Mouse (Mus musculus) right cerebral cortex, adult 18-20 months (tissue): Measurements from ENCODE around the gene Axl.
"Not testable (repeated sequence)": the region's sequence is repeated elsewhere in the genome, so short reads cannot be mapped to it uniquely, and the experiment has no call there.

Experiments
- DNase-seq: peaks from one replicate; pipeline ENCODE4 v3.0.0; 2022; ENCODE audit warnings: mixed read lengths

Gene Axl

DNA sequence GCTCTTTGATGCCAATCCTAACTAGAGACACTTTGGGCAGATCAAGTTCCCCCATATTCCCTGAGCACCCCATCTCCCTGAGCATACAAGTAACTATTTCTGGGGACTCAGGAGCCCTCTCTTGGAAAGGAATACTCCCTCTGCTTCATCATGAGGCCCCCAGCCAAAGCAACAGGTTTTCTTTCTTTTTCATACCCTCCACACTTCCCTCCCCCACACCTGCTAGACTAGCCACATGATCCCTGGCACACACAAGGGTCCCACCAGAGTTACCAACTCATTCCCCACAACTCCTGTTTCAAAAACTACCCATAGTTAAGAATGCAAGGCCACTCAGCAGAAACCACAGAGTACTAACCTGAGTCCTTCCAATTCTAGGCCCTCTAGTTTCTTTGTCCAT lies 35.4 kb downstream of the Axl start:
- no peak for DNase-seq

DNA sequence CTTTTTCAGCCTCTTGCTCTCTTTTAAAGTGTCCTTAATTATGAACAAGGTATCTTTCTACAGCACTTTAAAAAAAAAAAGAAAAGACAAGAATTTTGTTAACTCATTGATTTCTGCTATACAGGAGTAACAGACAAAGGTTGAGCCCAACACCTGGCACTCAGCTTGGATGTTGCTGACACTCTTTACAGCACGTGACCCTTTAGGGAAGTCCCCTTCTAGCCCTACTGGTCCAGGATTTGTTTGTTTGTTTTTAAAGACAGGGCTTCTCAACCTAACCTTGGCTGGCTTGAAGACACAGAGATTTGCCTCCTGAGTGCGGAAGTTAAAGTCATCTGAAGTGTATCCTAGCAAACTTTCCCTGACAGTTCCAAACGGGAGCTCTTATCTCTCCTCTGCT lies 41.7 kb downstream of the Axl start:
- DNase-seq, result no peak

DNA sequence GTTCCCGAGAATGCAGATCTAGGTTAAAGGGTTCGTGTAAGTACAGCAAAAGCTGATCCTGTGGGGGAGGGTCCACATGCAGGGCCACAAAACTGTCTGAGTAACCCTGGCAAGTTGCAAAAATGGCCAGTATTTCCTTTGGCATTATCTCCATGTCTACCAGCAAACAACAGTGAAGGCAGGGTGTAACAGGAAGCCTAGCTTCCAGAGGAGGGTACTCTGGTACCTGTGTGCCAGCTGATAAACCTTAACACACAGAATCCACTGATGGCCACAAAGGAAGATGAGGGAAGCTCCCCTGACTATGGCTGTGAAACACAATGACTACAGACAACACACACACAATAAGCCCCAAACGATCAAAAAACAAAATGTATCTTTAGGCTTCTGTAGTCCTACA lies 50.2 kb downstream of the Axl start:
- DNase-seq, result no peak

DNA sequence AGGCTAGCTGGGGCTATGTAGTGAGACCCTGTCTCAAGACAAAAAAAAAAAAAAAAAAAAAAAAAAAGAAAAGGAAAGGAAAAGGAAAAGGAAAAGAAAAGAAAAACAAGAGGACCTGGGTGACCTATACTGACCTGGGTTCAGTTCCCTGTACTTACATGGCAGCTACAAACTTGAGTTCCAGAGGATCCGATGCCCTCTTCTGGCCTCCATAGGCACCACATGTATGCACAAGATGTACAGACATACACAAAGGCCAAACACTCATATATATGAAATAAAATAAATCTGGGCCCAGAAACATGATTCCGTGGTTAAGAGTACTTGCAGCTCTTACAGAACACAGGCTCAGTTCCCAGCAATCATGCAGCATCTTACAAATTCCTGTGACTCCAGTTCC lies 51.6 kb downstream of the Axl start:
- no peak for DNase-seq

DNA sequence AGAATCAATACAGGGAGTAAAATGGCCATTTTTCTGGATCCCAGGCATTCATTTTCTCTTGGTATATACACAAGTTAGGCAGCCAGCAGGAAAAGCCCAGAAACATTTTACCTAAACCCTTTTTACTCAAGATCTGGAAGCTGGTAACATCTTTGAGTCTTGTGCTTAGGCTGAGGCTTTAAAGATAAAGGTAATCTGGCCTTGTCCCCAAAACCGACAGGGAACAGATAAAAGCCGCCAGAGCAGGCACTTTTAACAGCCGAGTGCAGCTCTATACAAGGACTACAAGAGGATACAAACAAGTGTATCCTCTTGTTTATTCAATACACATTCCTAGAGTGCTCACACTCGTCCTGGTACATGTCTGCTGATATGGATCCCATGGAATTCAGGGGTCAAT lies 53.5 kb downstream of the Axl start:
- no peak for DNase-seq

DNA sequence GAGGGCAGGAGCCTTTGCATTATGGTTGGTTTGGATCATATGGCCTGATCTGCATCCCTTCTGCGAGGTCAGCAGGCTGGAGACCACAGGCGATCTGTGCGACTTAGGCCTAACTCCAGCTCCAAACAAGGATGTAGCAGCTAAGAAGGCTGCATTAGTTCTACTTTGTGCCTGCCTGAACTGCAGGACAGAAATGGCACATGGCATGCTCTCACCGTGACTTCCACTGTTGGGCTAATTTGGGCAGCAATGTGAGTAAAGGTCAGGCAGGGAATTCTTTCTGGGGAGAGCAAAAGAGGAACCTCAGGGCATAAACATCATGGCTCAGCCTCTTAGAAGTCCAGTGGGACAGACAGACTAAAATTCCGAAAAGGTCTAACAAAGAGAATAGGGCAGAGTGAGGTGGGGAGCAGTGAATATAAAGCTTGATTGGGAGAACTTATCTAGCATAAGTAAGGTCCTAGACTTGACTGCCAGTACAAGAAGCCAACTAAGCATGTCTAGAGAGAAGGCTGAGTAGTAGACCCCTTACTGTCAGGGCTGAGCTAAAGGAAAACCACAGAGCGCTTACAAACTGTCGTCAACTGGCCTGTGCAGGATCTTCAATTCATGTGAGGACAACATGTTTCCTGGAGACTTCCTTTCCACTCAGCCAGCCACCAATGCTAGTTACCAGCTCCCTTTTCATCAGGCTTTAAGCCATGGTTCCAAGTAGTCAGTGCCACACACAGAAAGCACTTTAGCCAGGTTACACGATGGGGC lies 57.0 kb downstream of the Axl start:
- DNase-seq, result no peak

DNA sequence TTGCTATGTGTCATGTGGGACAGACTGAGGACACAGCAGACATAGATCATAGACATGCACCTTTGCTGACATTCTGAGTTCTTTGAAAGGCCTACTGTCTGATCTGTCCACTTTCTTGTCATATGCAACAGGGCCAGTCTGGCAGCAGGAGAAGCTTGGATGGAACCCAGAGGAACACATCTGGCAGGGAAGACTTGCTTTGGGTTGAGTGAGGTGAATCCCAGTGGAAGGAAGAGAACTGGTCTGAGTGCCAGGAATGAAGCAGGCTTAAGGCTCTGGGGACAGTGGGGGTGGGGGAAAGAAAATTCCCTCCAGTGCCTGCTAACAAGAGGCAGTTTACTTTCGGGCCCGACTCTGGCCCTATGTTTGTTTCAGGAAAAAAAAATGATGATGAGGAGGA lies 58.6 kb downstream of the Axl start:
- DNase-seq, result no peak

DNA sequence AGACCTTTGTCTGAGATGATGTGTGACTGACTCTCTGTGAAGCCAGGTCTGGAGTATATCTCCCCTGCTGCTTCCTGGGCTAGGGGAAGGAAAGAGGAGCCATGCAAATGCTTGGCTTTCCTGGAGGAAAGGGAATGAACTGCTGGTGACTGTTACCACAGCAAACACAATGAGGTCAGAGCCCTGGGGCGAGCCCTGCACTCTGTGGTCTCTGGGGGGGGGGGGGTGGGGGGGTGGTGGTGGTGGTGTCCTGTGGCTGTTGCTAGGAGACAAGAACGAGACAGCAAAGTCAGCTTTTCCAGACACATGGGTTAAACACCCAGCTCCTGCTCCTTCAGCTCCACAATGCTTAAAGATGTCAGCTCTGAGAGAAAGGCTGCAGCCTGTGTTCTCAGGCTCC lies 59.1 kb downstream of the Axl start:
- DNase-seq, result no peak

DNA sequence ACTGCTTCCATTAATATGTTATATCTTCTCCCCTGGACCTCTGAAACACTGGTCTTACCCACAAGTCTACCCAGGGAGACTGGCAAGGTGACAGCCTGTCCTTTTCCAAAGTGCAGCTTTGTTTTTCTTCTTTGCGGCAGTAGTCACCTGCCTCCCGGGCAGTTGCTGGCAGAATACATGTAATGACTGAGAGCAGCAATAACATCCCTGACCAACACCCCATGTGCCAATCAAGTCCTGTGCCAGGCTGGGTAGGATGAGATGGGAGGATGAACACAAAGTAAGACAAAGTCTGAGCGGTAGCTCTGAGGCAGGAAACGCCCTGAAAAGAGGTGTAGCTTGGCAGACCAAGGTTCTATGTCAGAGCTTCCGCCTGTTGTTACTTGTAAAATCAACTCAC lies 60.7 kb downstream of the Axl start:
- no peak for DNase-seq

DNA sequence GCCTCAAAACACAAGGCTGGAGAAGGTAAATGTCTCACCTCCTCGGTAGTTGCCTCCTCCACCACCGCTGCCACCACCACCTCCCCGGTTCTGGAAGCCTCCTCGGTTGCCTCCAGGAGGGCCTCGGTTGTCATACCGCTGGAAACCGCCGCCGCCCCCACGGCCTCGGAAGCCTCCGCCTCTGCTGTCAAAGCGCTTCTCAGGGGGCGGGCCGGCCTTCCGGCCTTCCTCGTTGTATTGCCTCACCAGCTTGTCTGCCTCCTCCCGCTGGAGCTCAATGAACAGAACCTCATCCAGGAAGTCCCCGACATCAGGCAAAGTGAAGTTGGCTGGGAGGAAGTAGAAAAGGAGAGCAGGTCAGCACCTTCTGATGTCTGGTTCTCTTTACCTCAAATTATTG lies 62.6 kb downstream of the Axl start:
- peak; percentile 57 for DNase-seq

DNA sequence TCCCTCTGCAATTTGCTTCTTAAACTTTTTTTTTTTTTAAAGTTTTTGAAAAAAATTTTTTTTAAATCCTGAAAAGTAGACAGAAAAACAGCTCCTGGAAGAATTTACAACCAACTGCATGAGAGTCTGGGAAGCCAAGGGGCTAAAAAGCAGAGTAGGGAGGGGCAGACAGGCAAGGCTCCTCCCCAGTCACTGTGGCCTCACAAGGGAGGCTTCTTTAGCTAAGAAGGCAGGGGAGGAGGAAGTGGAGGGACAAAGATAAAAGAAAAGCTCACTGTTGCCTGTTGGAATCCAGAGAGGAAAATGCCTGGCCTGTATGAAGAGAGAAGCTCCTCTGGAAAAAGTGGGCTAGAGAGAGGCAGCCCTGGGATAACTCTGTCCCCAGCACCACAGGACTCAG lies 66.7 kb downstream of the Axl start:
- not testable (repeated sequence) for DNase-seq

DNA sequence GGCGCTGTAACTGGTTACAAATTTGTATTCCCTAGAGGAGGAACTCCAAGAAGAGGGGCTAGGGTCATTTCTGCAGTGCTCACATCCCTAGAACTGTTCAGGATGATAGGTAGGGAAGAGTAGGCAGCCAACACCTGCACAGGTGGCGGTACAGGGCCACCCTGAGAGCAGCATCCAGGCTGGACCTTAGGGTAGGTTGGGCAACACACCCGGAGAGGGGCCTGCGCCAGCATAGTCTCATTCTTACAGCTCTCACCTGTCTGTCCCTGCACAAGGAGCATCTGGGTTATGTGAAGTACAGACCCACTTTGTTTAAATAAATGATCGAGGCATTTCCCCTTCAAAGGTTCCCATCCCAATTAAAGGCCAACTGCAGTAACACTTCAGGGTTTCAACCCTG lies 67.7 kb downstream of the Axl start:
- no peak for DNase-seq

DNA sequence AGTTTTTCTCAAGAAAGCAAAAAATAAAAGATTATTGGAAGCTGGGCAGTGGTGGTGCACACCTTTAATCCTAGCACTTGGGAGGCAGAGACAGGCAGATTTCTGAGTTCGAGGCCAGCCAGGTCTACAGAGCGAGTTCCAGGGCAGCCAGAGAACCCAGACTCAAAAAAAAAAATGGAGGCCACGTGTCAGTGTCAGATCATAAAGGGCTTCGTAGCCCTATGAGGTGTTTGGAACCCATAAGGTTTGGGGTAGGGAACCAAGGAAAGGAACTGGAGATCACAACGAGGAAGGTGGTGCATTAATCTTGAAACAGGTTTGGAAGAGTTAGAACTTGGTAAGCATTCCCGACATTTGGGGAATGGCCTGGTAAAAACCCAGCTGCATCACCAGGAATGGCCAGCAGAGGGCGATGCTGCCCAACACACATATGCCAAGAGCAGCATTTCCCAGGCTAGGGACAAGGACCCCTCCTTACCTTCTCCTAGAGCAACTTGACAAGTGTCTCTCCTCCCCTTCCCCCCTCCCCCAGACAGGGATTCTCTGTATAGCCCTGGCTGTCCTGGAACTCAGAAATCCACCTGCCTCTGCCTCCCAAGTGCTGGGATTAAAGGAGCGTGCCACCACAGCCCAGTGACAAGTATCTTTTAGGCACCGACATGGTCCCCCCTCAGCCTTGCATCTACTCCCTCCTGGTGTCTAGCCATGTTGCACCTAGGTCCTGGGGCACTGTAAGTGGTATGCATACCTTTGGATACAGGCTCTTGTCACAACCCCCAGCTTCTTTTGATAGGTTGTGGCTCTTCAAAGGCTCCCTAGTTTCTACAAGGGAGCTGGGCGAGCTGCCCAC lies 68.5 kb downstream of the Axl start:
- DNase-seq, result peak; percentile 70

DNA sequence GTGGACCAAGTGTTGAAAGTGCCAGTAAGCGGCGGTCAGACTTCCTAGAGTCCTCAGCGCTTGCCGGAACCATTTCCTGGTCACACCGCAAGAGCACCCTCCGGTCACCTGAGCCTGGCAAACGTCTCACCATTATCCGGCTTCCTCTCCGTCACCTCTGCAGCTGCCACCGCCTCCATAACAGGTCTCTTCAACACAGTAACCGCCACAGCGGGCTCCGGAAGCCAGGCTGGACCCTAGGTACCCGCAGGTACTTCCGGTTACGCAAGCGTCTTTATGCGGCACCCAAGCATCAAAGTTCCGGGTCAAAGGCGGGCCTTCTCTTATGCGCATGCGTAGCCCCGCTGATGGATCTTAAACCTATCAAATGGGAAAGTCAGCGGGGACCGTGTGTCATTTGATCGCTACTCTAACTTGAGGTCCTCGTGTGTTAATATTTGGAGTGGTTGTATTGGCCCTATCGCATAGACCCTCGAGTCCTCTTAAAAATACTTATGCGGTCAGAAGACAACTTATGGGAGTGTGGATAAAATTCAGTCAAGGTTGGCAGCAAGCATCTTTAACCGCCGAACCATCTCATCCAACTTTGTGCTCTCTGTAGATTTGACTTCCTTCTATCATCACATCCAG lies 69.6 kb downstream of the Axl start, which contains the start of gene Ccdc97:
TSS of gene Ccdc97 (minus strand) at position 301 of the 630 bp plus-strand sequence.
- peak; percentile 96 for DNase-seq

DNA sequence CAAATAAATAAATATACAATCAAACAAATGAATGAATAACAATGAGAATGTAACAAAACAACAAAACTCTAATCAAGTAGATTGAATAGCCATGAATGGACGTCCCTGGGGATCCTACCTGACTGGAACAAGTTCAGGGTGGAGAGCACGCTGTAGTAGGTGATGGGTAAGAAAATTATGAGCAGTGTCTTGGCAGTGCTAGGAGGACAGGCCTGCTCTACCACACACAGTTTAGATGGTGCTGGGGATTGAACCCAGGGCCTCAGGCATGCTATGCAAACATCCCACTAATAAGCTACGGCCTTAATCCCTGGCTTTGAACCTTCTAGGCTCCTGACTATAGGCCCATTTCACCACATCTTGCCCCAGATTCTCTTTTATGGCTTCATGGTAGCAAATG lies 71.0 kb downstream of the Axl start:
- DNase-seq, result no peak

DNA sequence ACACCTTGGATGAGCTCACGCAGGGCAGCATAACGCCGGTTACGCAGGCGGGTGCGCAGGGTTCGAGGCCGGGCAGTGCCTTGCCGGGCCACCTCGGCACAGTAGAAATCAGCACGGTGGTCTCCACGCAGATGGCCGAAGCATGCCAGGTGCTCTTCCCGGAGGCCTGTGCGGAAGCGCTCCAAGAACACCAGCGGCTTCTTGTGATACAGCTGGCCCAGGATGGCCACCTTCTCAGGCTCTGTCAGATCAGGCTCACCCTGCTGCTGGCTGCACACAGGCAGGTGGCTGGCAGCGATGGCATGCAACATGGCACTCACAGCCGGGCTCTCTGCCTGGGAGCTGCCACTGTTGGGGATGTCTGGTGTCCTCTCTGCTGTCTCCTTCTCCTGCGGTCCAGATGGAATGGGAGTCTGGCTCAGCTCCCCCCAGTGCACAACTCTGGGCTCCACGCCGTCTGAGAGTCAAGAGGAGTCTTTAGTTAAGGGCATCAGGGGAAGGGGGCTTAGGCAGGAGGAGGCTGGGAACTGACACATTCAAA lies 72.7 kb downstream of the Axl start:
- DNase-seq, result no peak

DNA sequence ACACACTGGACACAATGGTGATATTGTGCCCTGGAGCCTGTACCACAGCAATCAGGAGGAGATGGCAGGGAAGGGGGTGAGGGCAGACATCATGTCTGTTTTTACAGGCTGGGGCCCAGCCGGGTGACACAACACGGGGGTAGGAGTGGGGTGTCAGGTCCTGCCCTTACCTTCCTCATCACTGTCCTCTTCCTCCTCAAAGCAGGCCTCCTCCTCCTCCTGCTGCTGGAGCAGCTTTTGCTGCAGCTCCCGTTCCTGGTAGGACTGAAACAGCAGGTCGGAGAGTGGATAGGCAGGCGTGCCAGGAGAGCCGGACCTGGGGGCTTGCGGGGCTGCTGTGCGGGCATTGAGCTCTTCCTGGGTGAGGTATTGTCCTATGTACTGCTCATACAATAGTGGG lies 73.9 kb downstream of the Axl start:
- DNase-seq, result no peak

DNA sequence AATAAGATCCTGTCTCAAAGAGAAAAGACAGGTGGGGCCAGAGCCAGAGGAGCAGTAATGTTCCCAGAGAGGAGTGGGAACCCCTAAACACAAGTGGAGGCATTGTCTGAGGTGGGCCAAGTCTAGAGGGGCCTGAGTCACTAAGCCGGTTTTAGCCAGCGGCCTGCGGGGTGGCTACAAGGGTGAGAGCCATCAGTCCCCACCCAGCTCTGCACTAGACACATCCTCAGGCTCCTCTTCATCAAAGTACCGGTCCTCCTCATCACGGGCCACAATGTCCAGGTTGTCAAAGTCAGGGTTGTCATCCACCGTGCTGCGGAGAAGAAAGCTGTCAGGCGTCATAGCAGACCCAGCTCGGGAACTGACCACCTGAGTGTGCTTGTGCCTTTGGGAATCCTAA lies 75.7 kb downstream of the Axl start:
- DNase-seq, result no peak

DNA sequence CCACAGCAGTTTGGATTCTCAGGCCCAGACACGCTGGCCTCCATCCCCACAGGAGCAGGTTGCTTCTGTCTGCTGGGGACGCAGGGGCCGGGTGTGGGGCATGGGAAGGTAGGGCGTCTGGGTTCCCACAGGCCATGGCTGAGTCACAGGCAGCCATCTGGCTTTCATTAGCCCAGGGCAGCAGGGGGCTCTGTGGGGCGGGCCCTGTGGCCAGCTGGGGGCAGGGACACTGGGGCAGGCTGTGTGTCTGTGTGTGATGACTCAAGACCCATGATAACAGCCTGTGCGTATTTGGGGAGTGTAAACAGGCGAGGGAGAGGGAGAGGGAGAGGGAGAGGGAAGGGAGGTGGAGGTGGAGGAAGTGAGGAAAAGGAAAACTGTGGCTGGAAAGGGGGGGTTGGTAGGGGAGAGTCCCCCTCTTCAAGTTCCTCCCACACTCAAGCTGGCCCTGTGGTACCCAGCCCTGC lies 76.7 kb downstream of the Axl start:
- DNase-seq, result peak; percentile 76

DNA sequence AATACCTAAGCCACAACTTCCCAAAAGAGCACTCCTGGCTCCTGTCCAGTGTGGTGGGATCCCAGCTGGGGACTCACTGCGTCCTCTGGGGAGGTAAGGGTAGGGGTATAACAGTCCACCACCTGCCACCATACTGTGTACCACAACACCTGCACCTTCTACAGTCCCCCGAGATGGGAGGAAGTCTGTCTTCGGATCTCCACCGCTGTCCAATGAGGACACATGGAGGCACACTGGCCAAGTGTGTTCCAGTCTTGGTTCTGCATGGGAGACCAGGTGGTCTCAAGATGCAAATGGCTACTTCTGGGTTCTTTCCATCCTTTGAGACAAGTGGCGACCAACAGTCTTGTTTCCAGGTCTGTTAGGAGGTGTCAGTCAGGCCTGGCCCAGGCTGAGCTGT lies 77.3 kb downstream of the Axl start:
- DNase-seq, result no peak

DNA sequence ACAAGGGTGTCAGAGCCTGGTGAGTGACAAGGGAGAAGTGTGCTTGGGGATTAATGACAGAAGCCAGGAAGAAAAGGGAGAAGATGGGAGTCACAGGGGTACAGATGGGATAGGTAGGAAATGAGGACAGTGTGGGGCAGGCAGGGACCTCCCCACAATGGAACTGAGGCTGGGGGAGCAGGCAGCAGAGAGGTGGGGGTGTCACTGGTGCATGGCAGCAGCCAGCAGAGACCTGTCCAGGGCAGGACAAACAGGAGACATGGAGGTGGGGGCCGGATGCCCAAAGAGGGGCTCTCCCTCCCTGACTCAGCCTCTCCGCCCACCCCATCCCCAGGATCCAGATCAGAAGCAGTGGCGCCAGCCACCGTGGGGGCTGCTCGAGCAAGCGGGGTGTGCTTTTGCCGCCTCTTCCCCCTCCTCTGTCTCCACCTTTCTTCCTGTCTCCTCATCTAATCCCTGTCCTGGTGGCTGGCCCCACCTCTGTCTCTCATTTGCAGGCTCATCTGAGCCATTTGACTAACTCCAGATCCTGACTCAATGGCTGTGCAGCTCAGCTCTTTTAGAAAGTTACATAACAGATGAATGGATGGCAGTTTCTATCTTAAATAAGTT lies 77.9 kb downstream of the Axl start:
- peak; percentile 81 for DNase-seq

DNA sequence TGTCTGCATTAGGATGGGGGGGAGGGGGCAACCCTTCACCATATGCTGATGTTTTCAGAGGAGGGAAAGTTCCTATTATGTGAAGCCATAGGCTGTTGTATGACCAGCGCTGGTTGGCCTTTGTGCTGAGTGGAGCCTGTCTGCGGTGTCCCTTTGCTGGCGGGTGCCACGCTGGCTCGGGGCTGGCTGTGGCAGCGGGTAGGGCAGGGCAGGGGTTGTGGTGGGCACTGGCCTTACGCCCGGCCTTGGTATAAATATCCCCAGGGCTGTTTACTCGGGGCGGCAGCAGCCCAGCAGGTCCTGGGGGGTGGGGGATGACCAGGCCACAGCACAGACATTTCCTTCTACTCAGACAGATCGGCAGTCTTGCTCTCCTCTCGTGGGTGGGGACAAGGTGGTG lies 78.5 kb downstream of the Axl start:
- DNase-seq, result no peak
